Mouse (Mus musculus) hindbrain, postnatal 0 days (tissue): ENCODE results near the gene Gm28539. TPM values are rescaled to one million over a fixed set of nuclear protein-coding genes. Genes with fewer than 3 reads are reported as not detected.

Experiments used
- ATAC-seq: fragments of 200-750 bp; cut with Nextera tagmentation; 2 replicates; pipeline ENCODE4 v1.8.0; 2017; ENCODE audit warnings: mild to moderate bottlenecking, moderate TSS enrichment, moderate library complexity
- DNase-seq: peaks from one replicate; pipeline ENCODE4 v3.0.0-alpha.2; 2015; ENCODE audit warnings: low spot score
- H3K27ac ChIP-seq: fragments of 300-500 bp; sonication (generic); 2 replicates; pipeline ENCODE4 v1.5.1; 2014; ENCODE audit warnings: mild to moderate bottlenecking
- H3K27me3 ChIP-seq: fragments of 300-500 bp; sonication (generic); 2 replicates; pipeline ENCODE4 v1.6.1; 2014; ENCODE audit warnings: low read length, mixed read lengths; ENCODE audit not compliant: insufficient read depth
- H3K36me3 ChIP-seq: fragments of 300-500 bp; sonication (generic); 2 replicates; pipeline ENCODE4 v1.6.1; 2014; ENCODE audit warnings: low read length, mixed read lengths; ENCODE audit not compliant: insufficient read depth
- H3K4me1 ChIP-seq: fragments of 300-500 bp; sonication (generic); 2 replicates; pipeline ENCODE4 v1.6.1; 2014; ENCODE audit warnings: antibody characterized with exemption, low read length, mixed read lengths; ENCODE audit not compliant: insufficient read depth
- H3K4me2 ChIP-seq: fragments of 300-500 bp; sonication (generic); 2 replicates; pipeline ENCODE4 v1.6.1; 2014; ENCODE audit warnings: low read depth, mild to moderate bottlenecking, low read length, moderate library complexity, mixed read lengths
- H3K4me3 ChIP-seq: fragments of 300-500 bp; sonication (generic); 2 replicates; pipeline ENCODE4 v1.5.1; 2014; ENCODE audit warnings: low read length
- H3K9ac ChIP-seq: fragments of 300-500 bp; sonication (generic); replicated peaks from 2 replicates; pipeline ENCODE4 v1.6.1; 2014; ENCODE audit warnings: mild to moderate bottlenecking, low read length, moderate library complexity, mixed read lengths
- H3K9me3 ChIP-seq: fragments of 300-500 bp; sonication (generic); 2 replicates; pipeline ENCODE4 v1.6.1; 2016; ENCODE audit warnings: low read length, mixed read lengths
- CTCF ChIP-seq: IDR thresholded peaks from 2 replicates; pipeline ENCODE4 v1.5.1; 2016; ENCODE audit warnings: antibody characterized with exemption, control low read depth, low read depth
- WGBS: fragments of 180-500 bp; shearing (Covaris S2); extraction: QIAGEN DNeasy Blood & Tissue Kit; methylation state at CpG from one replicate; pipeline ENCODE4 v1.1.7; 2014; 5-methylcytosine and 5-hydroxymethylcytosine counted together
- polyA plus RNA-seq: library from polyadenylated mRNA; unstranded; fragments of >200 nt; fragmentation: Nextera tagmentation; extraction: Ambion mirVana; gene quantifications from 2 replicates; pipeline ENCODE4 v1.2.1, GENCODE M21; 2015
- total RNA-seq: library from RNA; depleted of rRNA; stranded (reverse); fragments of >200 nt; gene quantifications from 2 replicates; pipeline ENCODE4 v1.2.3, GENCODE M21; 2014

The Gm28539 gene
- total and polyA plus RNA-seq, 2 experiments from 2014 or later: not detected

DNA sequence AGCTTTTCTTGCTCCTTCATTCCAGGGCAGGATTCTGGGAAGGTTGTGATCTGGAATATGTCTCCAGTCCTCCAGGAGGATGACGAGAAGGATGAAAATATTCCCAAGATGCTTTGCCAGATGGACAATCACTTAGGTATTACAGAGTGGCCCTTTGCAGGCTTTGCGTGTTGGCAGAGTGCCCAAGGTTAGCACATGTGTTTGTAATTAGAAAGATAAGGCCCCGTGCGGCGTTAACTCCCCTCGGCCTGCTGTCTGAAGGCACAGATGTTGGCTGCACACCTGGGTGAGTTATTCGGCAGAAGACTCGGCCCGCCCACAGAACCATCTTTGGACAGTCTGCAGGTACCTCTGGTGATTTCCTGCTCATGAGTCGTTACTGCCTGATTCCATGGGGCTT is 60.0 kb downstream of the Gm28539 start:
- H3K27ac ChIP-seq: no peak overlapping the region
- no peak overlapping the region for H3K4me3 ChIP-seq
- H3K36me3 ChIP-seq: peaks cover 24% of the 10 kb centered on the region; the same call in 1 of the 2 replicates
- DNase-seq (peak; percentile 3), ATAC-seq (no peak)
- H3K4me2 ChIP-seq: no peak overlapping the region
- TF ChIP-seq CTCF: no peak
- no peaks in the 10 kb centered on the region for H3K4me1 ChIP-seq
- H3K9me3 ChIP-seq: no peaks in the 10 kb centered on the region
- 71% methylated on average over 10 of the region's 10 CpGs for WGBS
- no peaks in the 10 kb centered on the region for H3K27me3 ChIP-seq
- no peak overlapping the region for H3K9ac ChIP-seq

DNA sequence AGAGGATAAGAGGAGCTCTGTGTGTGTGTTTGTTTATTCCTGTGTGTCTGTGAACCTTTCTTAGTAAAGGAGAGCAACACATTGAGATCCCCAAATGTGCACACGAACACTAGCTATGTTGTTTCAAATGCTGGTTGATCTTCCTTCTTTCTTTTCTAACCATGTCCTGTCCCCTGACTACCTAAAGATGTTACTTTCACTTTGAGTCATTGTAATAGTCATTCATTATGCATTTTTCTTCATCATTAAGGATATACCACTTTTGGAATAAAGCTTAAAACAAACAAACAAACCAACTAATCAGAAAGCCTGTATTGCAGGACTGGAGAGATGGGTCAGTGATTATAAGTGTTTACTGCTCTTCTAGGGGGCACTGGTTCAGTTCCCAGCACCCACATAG is 69.3 kb downstream of the Gm28539 start:
- H3K9ac ChIP-seq: no peak overlapping the region
- H3K4me2 ChIP-seq: no peak overlapping the region
- no peaks in the 10 kb centered on the region for H3K27me3 ChIP-seq
- H3K4me3 ChIP-seq: no peak overlapping the region
- H3K36me3 ChIP-seq: peaks cover 17% of the 10 kb centered on the region
- no peak for TF ChIP-seq CTCF
- WGBS: 97% methylated on average over 1 of the region's 1 CpGs
- no peak overlapping the region for H3K27ac ChIP-seq
- DNase-seq: no peak
- no peaks in the 10 kb centered on the region for H3K4me1 ChIP-seq
- no peak for ATAC-seq
- no peaks in the 10 kb centered on the region for H3K9me3 ChIP-seq

DNA sequence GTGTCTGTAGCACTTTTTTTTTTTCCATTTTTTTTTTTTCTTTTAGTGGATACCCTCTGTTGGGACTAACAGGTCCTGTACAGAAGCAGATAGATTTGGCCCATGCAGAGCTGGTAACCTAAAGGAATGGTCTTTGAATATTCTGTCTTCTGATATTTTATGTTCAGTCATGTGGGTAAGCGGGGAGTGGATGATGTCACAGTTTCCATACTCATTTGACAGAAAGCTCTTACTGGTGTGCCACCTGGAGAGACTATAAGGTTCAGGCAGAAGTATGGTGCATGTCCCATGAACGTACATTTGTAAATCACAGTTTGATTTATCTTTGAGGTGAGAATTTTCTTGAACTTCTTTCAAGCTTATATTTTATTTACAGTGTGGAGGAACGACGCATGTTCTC is 79.7 kb downstream of the Gm28539 start:
- peaks cover 41% of the 10 kb centered on the region for H3K36me3 ChIP-seq
- 97% methylated on average over 4 of the region's 4 CpGs for WGBS
- ATAC-seq: no peak

DNA sequence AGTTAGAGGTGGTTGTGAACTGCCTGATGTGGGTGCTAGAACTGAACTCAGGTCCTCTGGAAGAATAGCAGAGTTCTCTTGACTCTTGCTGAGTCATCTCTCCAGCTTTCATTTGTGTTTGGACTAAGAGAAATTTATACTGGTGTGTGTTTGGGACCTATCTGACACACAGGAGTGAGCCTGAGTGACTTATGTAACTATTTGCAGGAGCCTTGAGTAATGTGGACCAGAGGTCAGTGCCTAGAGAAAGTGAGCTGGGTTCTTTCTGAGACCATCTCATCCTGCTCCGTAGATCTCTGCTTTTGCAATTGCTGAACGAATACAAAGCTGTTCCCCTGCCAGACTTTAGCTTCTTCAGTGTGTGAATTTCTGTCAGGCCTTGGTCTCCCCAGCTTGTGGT is 85.4 kb downstream of the Gm28539 start:
- Histone ChIP-seq H3K4me2 (no peak overlapping the region), H3K9me3 (no peaks in the 10 kb centered on the region), H3K4me1 (no peaks in the 10 kb centered on the region), H3K27me3 (no peaks in the 10 kb centered on the region), H3K4me3 (no peak overlapping the region), H3K36me3 (peaks cover 72% of the 10 kb centered on the region), H3K27ac (no peak overlapping the region), H3K9ac (no peak overlapping the region)
- DNase-seq: no peak
- no peak for TF ChIP-seq CTCF
- WGBS: 94% methylated on average over 2 of the region's 2 CpGs
- no peak for ATAC-seq

More for the DNA sequence above, 79.7 kb downstream of the Gm28539 start:
- no peak for DNase-seq
- no peak for TF ChIP-seq CTCF
- Histone ChIP-seq H3K27ac (no peak overlapping the region), H3K4me2 (no peak overlapping the region), H3K9me3 (no peaks in the 10 kb centered on the region), H3K4me3 (no peak overlapping the region), H3K9ac (no peak overlapping the region), H3K4me1 (no peaks in the 10 kb centered on the region), H3K27me3 (no peaks in the 10 kb centered on the region)

DNA sequence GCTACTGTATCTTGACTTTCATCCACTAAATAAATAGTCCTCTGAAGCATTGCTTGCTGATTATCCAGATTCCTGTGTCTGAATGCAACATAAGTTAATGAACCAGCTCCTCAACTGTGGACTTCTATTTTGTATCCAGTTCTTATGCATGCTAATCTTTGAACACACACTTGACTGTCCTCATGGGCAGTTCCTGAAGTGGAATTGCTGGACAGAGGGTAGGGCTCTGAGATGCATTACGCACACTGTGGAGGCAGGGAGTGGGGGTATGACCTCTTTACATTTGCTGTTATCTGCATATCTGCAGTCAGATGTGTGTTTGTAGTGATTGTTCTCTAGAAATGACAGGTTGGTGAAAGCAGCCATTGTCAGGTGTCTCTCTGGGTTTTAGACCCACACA is 91.6 kb downstream of the Gm28539 start:
- 92% methylated on average over 1 of the region's 1 CpGs for WGBS
- Histone ChIP-seq H3K4me3 (no peak overlapping the region), H3K27me3 (no peaks in the 10 kb centered on the region), H3K9ac (no peak overlapping the region), H3K9me3 (no peaks in the 10 kb centered on the region), H3K4me1 (no peaks in the 10 kb centered on the region), H3K36me3 (peaks cover 53% of the 10 kb centered on the region), H3K4me2 (no peak overlapping the region), H3K27ac (no peak overlapping the region)
- DNase-seq: no peak
- TF ChIP-seq CTCF: no peak
- no peak for ATAC-seq

DNA sequence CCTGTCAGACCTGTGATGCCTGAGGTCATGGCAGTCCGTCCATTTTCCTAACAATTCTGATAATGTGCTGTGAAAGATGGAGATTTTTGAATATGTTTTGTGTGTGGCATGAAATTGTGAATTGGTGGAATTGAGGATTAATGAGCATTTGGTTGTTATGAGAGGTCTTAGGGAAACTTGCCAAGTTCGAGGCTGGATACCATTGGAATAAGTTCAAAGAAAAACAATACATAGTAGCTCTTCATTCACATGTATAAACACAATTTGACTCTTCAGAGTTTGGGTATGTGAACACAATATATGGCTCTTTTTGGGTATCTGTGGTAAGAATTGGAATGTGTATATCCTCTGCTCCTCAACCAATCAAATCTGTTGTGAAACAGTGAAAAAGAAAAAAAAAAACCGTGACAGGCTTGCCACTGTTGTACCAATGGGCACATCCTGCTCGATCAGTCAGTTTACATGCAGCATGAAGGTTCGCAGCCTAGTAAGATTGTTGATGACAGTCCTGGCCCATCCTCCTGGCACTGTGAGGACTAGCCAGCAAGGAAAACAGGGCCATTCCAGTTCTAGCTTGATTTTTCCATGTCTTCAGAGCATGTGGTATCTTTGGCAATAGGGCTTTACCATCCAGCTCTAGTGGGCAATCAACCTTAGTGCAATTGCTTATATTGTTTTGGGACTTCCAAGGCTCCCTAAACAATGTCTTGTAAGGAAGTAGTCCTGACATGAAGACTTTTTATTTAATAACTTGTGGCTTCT is 102.1 kb downstream of the Gm28539 start:
- peaks cover 49% of the 10 kb centered on the region for H3K36me3 ChIP-seq
- DNase-seq: peak; percentile 6

DNA sequence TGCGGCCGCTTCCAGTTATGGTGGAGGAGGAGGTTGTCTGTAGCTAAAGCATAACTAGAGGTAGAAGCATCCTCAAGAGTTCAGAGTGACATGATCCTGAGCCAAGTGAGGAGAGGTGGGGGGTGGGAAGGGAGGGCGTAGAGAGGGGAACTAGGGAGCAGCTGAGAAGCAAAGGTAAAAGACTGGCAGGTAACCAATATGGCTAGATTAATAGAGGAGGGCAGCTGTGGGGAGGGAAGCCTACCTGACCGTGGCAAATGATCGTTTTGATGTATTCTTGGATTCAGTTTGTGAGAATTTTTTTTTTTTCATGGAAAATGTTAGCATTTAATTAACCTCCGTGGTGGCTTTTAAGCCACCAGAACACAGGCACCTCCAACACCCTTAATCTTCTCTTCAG is 107.5 kb downstream of the Gm28539 start:
- no peak for ATAC-seq
- Histone ChIP-seq H3K27me3 (no peaks in the 10 kb centered on the region), H3K4me3 (no peak overlapping the region), H3K9me3 (no peaks in the 10 kb centered on the region), H3K36me3 (peaks cover 51% of the 10 kb centered on the region), H3K9ac (no peak overlapping the region), H3K4me1 (no peaks in the 10 kb centered on the region), H3K4me2 (no peak overlapping the region), H3K27ac (no peak overlapping the region)
- 83% methylated on average over 6 of the region's 6 CpGs for WGBS
- TF ChIP-seq CTCF: no peak
- DNase-seq: no peak

More for the DNA sequence above, 102.1 kb downstream of the Gm28539 start:
- Histone ChIP-seq H3K9me3 (no peaks in the 10 kb centered on the region), H3K27ac (no peak overlapping the region), H3K4me2 (no peak overlapping the region), H3K27me3 (no peaks in the 10 kb centered on the region), H3K9ac (no peak overlapping the region), H3K4me1 (no peaks in the 10 kb centered on the region), H3K4me3 (no peak overlapping the region)
- WGBS: 71% methylated on average over 5 of the region's 5 CpGs
- no peak for TF ChIP-seq CTCF
- peak; percentile 76; the same call in 1 of the 2 replicates for ATAC-seq
